Comparison of ENCODE assay signal across 30 mouse cellular contexts in genomic region chr11:63988031-63988665, GRCm38 (mm10).
DNase-seq lines count a peak whose midpoint lies in the region; ATAC-seq and TF ChIP-seq lines count a peak whose summit lies in the region.
"Had no signal": no experiment of that assay in that cellular context is flagged by ENCODE, and none has a peak within 500 bp of the region (broad histone marks: within the 10 kb centered on the region; RNA-seq: fewer than 3 reads in every experiment).

No protein-coding gene starts in this region.

- H3K9me3 ChIP-seq in heart, embryonic 10.5 days = no peaks in the 10 kb centered on the region
- H3K9me3 ChIP-seq in heart, postnatal 0 days (replicated peaks; ENCODE audit: control insufficient read depth, low read length) = no peaks in the 10 kb centered on the region
- H3K9me3 ChIP-seq: embryonic facial prominence, embryonic 10.5 days; embryonic facial prominence, embryonic 15.5 days; forebrain, embryonic 12.5 days; G1E; hindbrain, embryonic 13.5 days; kidney, embryonic 15.5 days; limb, embryonic 12.5 days; megakaryocyte, embryonic 14.5 days; midbrain, embryonic 12.5 days; neural tube, embryonic 12.5 days had no signal

- 63% methylated on average over 3 of the region's 3 CpGs for WGBS in heart, embryonic 10.5 days
- 75% methylated on average over 3 of the region's 3 CpGs for WGBS in heart, adult 2 months
- WGBS in heart, postnatal 0 days = 68% methylated on average over 3 of the region's 3 CpGs
- WGBS in spleen, adult 2 months = 95% methylated on average over 3 of the region's 3 CpGs

- H3K27ac ChIP-seq in heart, embryonic 10.5 days = peak overlapping the region; percentile 44; the same call in 1 of the 2 replicates
- H3K27ac ChIP-seq in heart, adult 2 months = no peak overlapping the region
- H3K27ac ChIP-seq in heart, postnatal 0 days (ENCODE audit: low read depth) = peak overlapping the region; percentile 61; the same call in 1 of the 2 replicates
- peak overlapping the region; percentile 41 for H3K27ac ChIP-seq in spleen, adult 2 months (ENCODE audit: insufficient read depth, low read length)
- H3K27ac ChIP-seq: embryonic facial prominence, embryonic 10.5 days; embryonic facial prominence, embryonic 15.5 days; forebrain, embryonic 12.5 days; hindbrain, embryonic 13.5 days; layer of hippocampus, adult 2 months; left cerebral cortex, adult 2 months; limb, embryonic 12.5 days; liver, embryonic 14.5 days; midbrain, embryonic 12.5 days; neural tube, embryonic 12.5 days had no signal

- no peaks in the 10 kb centered on the region for H3K27me3 ChIP-seq in heart, embryonic 10.5 days (ENCODE audit: insufficient read depth, poor library complexity, severe bottlenecking)
- H3K27me3 ChIP-seq in heart, adult 2 months (ENCODE audit: control insufficient read depth, insufficient read depth, low read length) = no peaks in the 10 kb centered on the region
- H3K27me3 ChIP-seq in heart, postnatal 0 days (ENCODE audit: control insufficient read depth, insufficient read depth, low read length) = no peaks in the 10 kb centered on the region
- no peaks in the 10 kb centered on the region for H3K27me3 ChIP-seq in spleen, adult 2 months (ENCODE audit: control insufficient read depth, insufficient read depth, low read length)
- H3K27me3 ChIP-seq: embryonic facial prominence, embryonic 15.5 days; forebrain, embryonic 12.5 days; hindbrain, embryonic 13.5 days; kidney, embryonic 15.5 days; limb, embryonic 12.5 days; megakaryocyte, embryonic 14.5 days; midbrain, embryonic 12.5 days; neural tube, embryonic 12.5 days had no signal

- TF ChIP-seq POLR2A in heart, adult 2 months (IDR thresholded peaks at IDR 0.05; ENCODE audit: insufficient read depth, low read depth, low read length) = no peak
- TF ChIP-seq POLR2A in spleen, adult 2 months (IDR thresholded peaks at IDR 0.05; ENCODE audit: low read depth, low read length) = no peak

- peaks cover 12% of the 10 kb centered on the region for H3K36me3 ChIP-seq in heart, embryonic 10.5 days
- H3K36me3 ChIP-seq in heart, adult 2 months (ENCODE audit: control insufficient read depth, insufficient read depth, low read length) = no peaks in the 10 kb centered on the region
- peaks cover 16% of the 10 kb centered on the region for H3K36me3 ChIP-seq in heart, postnatal 0 days (replicated peaks; ENCODE audit: control insufficient read depth, insufficient read depth, low read length)
- no peaks in the 10 kb centered on the region for H3K36me3 ChIP-seq in spleen, adult 2 months (ENCODE audit: control insufficient read depth, insufficient read depth, low read length)
- H3K36me3 ChIP-seq: embryonic facial prominence, embryonic 15.5 days; forebrain, embryonic 12.5 days; hindbrain, embryonic 13.5 days; kidney, embryonic 15.5 days; limb, embryonic 12.5 days; midbrain, embryonic 12.5 days; neural tube, embryonic 12.5 days had no signal

- no peak overlapping the region for H3K4me2 ChIP-seq in heart, postnatal 0 days (ENCODE audit: low read depth, low read length)
- H3K4me2 ChIP-seq: embryonic facial prominence, embryonic 15.5 days; forebrain, embryonic 12.5 days; hindbrain, embryonic 13.5 days; kidney, embryonic 15.5 days; limb, embryonic 12.5 days; midbrain, embryonic 12.5 days; neural tube, embryonic 12.5 days had no signal

- no peak overlapping the region for H3K9ac ChIP-seq in heart, adult 2 months (ENCODE audit: low read depth, low read length)
- H3K9ac ChIP-seq in heart, postnatal 0 days (replicated peaks; ENCODE audit: low read depth, low read length) = no peak overlapping the region
- H3K9ac ChIP-seq: embryonic facial prominence, embryonic 15.5 days; forebrain, embryonic 12.5 days; forebrain, postnatal 0 days; hindbrain, embryonic 13.5 days; kidney, embryonic 15.5 days; limb, embryonic 12.5 days; liver, embryonic 14.5 days; midbrain, embryonic 12.5 days; neural tube, embryonic 12.5 days had no signal

- intact Hi-C loops in heart, adult 2 months (cut with DNase I) = no loop called here

- TF ChIP-seq CTCF in heart, adult 2 months (IDR thresholded peaks at IDR 0.05) = no peak
- TF ChIP-seq CTCF in heart, postnatal 0 days (IDR thresholded peaks at IDR 0.05; ENCODE audit: low read depth) = no peak
- TF ChIP-seq CTCF in spleen, adult 2 months (IDR thresholded peaks at IDR 0.05; ENCODE audit: extremely low read depth, insufficient read depth, insufficient read length, insufficient replicate concordance) = no peak

- no peak for DNase-seq in heart, embryonic 10.5 days (ENCODE audit: low spot score)
- DNase-seq in heart, adult 2 months = no peak
- DNase-seq in heart, postnatal 0 days (ENCODE audit: low spot score) = no peak
- DNase-seq in heart, adult 8-10 months (ENCODE audit: low spot score) = no peak
- no peak for DNase-seq in spleen, adult 2 months (ENCODE audit: low read depth in 1 of 2, low spot score in 2 of 2)
- DNase-seq in spleen, postnatal 4 days (ENCODE audit: low spot score in 2 of 2) = no peak
- no peak for DNase-seq in urinary bladder, postnatal 25 days (ENCODE audit: low spot score)
- DNase-seq: adrenal gland, postnatal 10 days; cerebellum, adult 8-10 months; cerebellum, postnatal 25 days; forebrain, postnatal 0 days; gastrocnemius, postnatal 10 days; lung, postnatal 4 days; right cerebral cortex, adult 18-20 months; right cerebral cortex, postnatal 4 days had no signal

- H3K79me2 ChIP-seq in heart, adult 2 months (replicated peaks; ENCODE audit: control insufficient read depth, insufficient read depth, low read length) = no peaks in the 10 kb centered on the region

- ATAC-seq in heart, postnatal 0 days (ENCODE audit: insufficient read depth, low read depth) = no peak
- ATAC-seq: forebrain, postnatal 0 days; intestine, embryonic 16.5 days had no signal

- no peak for TF ChIP-seq EP300 in heart, adult 2 months (IDR thresholded peaks at IDR 0.05; ENCODE audit: insufficient read depth, low read depth, low read length)
- no peak for TF ChIP-seq EP300 in heart, postnatal 0 days (IDR thresholded peaks at IDR 0.05; ENCODE audit: low read depth)

- H3K4me3 ChIP-seq in heart, embryonic 10.5 days = no peak overlapping the region
- H3K4me3 ChIP-seq in heart, adult 2 months = no peak overlapping the region
- H3K4me3 ChIP-seq in heart, postnatal 0 days (ENCODE audit: low read depth, low read length) = no peak overlapping the region
- no peak overlapping the region for H3K4me3 ChIP-seq in spleen, adult 2 months (ENCODE audit: extremely low read depth, insufficient read depth, insufficient read length)
- H3K4me3 ChIP-seq: embryonic facial prominence, embryonic 10.5 days; embryonic facial prominence, embryonic 15.5 days; forebrain, embryonic 12.5 days; hindbrain, embryonic 13.5 days; kidney, embryonic 15.5 days; layer of hippocampus, adult 2 months; left cerebral cortex, adult 2 months; limb, embryonic 12.5 days; midbrain, embryonic 12.5 days; myocyte; neural tube, embryonic 12.5 days had no signal

- H3K4me1 ChIP-seq in heart, embryonic 10.5 days = peaks cover 25% of the 10 kb centered on the region
- no peaks in the 10 kb centered on the region; the same call in 1 of the 2 replicates for H3K4me1 ChIP-seq in heart, adult 2 months (ENCODE audit: control insufficient read depth, insufficient read depth, low read length)
- H3K4me1 ChIP-seq in heart, postnatal 0 days (ENCODE audit: control insufficient read depth, insufficient read depth) = no peaks in the 10 kb centered on the region
- peaks cover 6% of the 10 kb centered on the region; the same call in 1 of the 2 replicates for H3K4me1 ChIP-seq in spleen, adult 2 months (ENCODE audit: control insufficient read depth, insufficient read depth, insufficient read length)
- H3K4me1 ChIP-seq: embryonic facial prominence, embryonic 15.5 days; forebrain, embryonic 12.5 days; neural tube, embryonic 12.5 days had no signal
